Mouse (Mus musculus) spleen, postnatal 14 days (tissue): ENCODE data around the gene Gp1ba.
A peak's percentile ranks its signal among the peaks of the same experiment; 100 is the strongest.

Experiments
- DNase-seq, 2 experiments: peaks; one replicate each; pipeline ENCODE4 v3.0.0; 2021 to 2022; ENCODE audit warnings: low spot score in 2 of 2

Gene Gp1ba

GRCm38 (mm10) chr11:70638714-70639278, at the start of gene Gp1ba:
TSS of gene Gp1ba (plus strand) at chr11:70639122.
- DNase-seq = no peak

GRCm38 (mm10) chr11:70591733-70592132, 47.2 kb upstream of the Gp1ba start:
- DNase-seq = no peak

GRCm38 (mm10) chr11:70594253-70594989, 44.5 kb upstream of the Gp1ba start:
- no peak for DNase-seq

GRCm38 (mm10) chr11:70595638-70596037, 43.3 kb upstream of the Gp1ba start:
- no peak for DNase-seq

GRCm38 (mm10) chr11:70596094-70596493, 42.8 kb upstream of the Gp1ba start:
- no peak for DNase-seq

- no peak for DNase-seq
These were observed 41.6 kb upstream of the Gp1ba start for GRCm38 (mm10) chr11:70597301-70597700.

GRCm38 (mm10) chr11:70598451-70598953, 40.4 kb upstream of the Gp1ba start:
- DNase-seq = no peak

- peak; percentile 50 to 66 for DNase-seq
These were observed 33.8 kb upstream of the Gp1ba start for GRCm38 (mm10) chr11:70605024-70605566.

- DNase-seq = no peak
These were observed 32.2 kb upstream of the Gp1ba start for GRCm38 (mm10) chr11:70606717-70607116.

- DNase-seq = no peak
These were observed 31.3 kb upstream of the Gp1ba start for GRCm38 (mm10) chr11:70607611-70608010.

GRCm38 (mm10) chr11:70608381-70609066, 30.4 kb upstream of the Gp1ba start:
- peak in 1 of 2 experiments; percentile 31 for DNase-seq

GRCm38 (mm10) chr11:70610752-70611151, 28.2 kb upstream of the Gp1ba start:
- no peak for DNase-seq

- DNase-seq = no peak
These were observed 26.4 kb upstream of the Gp1ba start for GRCm38 (mm10) chr11:70612505-70612904.

- DNase-seq = peak; percentile 47 to 52
These were observed 23.8 kb upstream of the Gp1ba start for GRCm38 (mm10) chr11:70615074-70615473.

GRCm38 (mm10) chr11:70615516-70616093, 23.3 kb upstream of the Gp1ba start, which contains the start of gene 4930544D05Rik:
TSS of gene 4930544D05Rik (plus strand) at chr11:70615848.
- no peak for DNase-seq

GRCm38 (mm10) chr11:70619101-70619500, 19.8 kb upstream of the Gp1ba start, which contains the start of gene Chrne:
TSS of gene Chrne (minus strand) at chr11:70619216.
- DNase-seq = no peak

GRCm38 (mm10) chr11:70621972-70622814, 16.7 kb upstream of the Gp1ba start:
- DNase-seq = no peak

- DNase-seq = no peak
These were observed 15.7 kb upstream of the Gp1ba start for GRCm38 (mm10) chr11:70623053-70623742.

GRCm38 (mm10) chr11:70625473-70625872, 13.4 kb upstream of the Gp1ba start:
- DNase-seq = peak in 1 of 2 experiments; percentile 56

- DNase-seq = no peak
These were observed 12.0 kb upstream of the Gp1ba start for GRCm38 (mm10) chr11:70626877-70627276.
